Mouse (Mus musculus) heart, adult 8-10 months (tissue): ENCODE results near the gene Aspg. TPM values are rescaled to one million over a fixed set of nuclear protein-coding genes. Genes with fewer than 3 reads are reported as not detected.

Experiments used
- DNase-seq: peaks from one replicate; pipeline ENCODE4 v3.0.0; 2022; ENCODE audit warnings: low spot score
- total RNA-seq, 4 experiments: library from RNA; stranded (reverse); gene quantifications; 2 replicates each; pipeline ENCODE4 v1.2.4; 2022

Gene Aspg
- total RNA-seq, 4 experiments from 2014 or later: 0.44 to 0.62 TPM; not detected in 2

GRCm38 (mm10) chr12:112112686-112113396 is 6.4 kb downstream of the Aspg start:
- no peak for DNase-seq

- DNase-seq: peak; percentile 88
Measured at GRCm38 (mm10) chr12:112113710-112114109, 7.2 kb downstream of the Aspg start.

- no peak for DNase-seq
Measured at GRCm38 (mm10) chr12:112117006-112117405, 10.5 kb downstream of the Aspg start.

- no peak for DNase-seq
Measured at GRCm38 (mm10) chr12:112117649-112118048, 11.2 kb downstream of the Aspg start.

GRCm38 (mm10) chr12:112121188-112121587 is 14.7 kb downstream of the Aspg start:
- DNase-seq: no peak

- DNase-seq: no peak
Measured at GRCm38 (mm10) chr12:112125903-112126302, 19.4 kb downstream of the Aspg start.

- DNase-seq: no peak
Measured at GRCm38 (mm10) chr12:112126931-112127635, 20.6 kb downstream of the Aspg start.

- DNase-seq: no peak
Measured at GRCm38 (mm10) chr12:112128526-112128925, 22.0 kb downstream of the Aspg start.

- no peak for DNase-seq
Measured at GRCm38 (mm10) chr12:112129300-112129856, 22.9 kb downstream of the Aspg start.

- no peak for DNase-seq
Measured at GRCm38 (mm10) chr12:112130161-112130860, 23.8 kb downstream of the Aspg start.

- DNase-seq: no peak
Measured at GRCm38 (mm10) chr12:112130957-112131356, 24.5 kb downstream of the Aspg start.

GRCm38 (mm10) chr12:112140231-112140630 is 33.8 kb downstream of the Aspg start:
- DNase-seq: no peak

GRCm38 (mm10) chr12:112140745-112141144 is 34.3 kb downstream of the Aspg start:
- DNase-seq: no peak

- DNase-seq: no peak
Measured at GRCm38 (mm10) chr12:112141300-112141699, 34.8 kb downstream of the Aspg start.

- no peak for DNase-seq
Measured at GRCm38 (mm10) chr12:112143116-112143832, 36.8 kb downstream of the Aspg start.

GRCm38 (mm10) chr12:112143833-112144201 is 37.3 kb downstream of the Aspg start:
- DNase-seq: no peak

GRCm38 (mm10) chr12:112144377-112145115 is 38.1 kb downstream of the Aspg start:
- no peak for DNase-seq

GRCm38 (mm10) chr12:112145211-112145874 is 38.9 kb downstream of the Aspg start:
- DNase-seq: peak; percentile 85

- DNase-seq: peak; percentile 67
Measured at GRCm38 (mm10) chr12:112145875-112146651, 39.6 kb downstream of the Aspg start, which contains the start of gene Kif26a. Gene Kif26a, plus strand, starts transcription at chr12:112146208.
